7 mouse cellular contexts compared by ENCODE assay signal in the genomic region with DNA sequence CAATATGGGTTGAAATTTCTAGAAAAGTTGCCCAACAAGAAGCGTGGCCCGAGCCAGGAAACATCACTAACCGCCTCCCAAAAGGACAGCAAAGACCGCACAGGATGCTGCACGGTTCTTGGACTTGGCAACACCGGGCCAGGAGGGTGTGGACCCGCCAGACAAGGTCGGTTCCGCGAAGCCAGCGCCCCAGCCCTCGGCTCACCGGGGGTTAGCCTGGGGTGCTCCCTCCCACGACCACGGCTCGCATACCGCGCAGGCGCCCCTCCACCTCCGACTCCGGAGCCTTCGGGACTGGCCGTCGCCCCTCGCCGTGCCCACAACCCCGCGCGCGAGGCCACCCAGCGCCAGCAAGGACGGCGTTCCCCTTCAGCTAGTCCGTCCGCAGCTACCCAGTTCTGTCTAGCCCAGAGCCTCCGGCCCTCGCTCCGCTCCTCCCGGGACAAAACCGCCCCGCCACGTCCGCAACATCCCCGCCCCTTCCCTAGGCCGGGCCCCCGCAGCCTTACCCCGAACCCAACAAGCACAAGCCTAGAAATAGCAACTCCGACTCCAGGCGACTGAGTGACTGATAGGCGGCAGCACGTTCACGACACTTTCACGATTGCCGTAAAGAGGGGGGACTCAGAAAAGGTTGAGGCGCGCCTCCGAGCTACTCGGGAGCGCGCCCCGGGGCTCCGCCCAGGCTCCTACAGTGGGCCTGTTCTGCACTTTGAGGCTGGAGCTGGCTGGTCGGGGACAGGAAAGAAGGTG. TPM values are rescaled to one million over a fixed set of nuclear protein-coding genes. Genes with fewer than 3 reads are reported as not detected.
DNase-seq lines count a peak whose midpoint lies in the region; ATAC-seq lines count a peak whose summit lies in the region.

A gene (plus strand): TSS at position 628 of the 753 bp plus-strand sequence.
A gene (minus strand): TSS at position 632 of the 753 bp plus-strand sequence.

- no peaks in the 10 kb centered on the region for H3K36me3 ChIP-seq in intestine, embryonic 15.5 days
- 0 out of 2 replicates have a peak, but pooled peaks cover 4% of the 10 kb centered on the region for H3K36me3 ChIP-seq in midbrain, embryonic 10.5 days

- under 1% methylated on average over 62 of the region's 63 CpGs for WGBS in intestine, embryonic 15.5 days
- 0% methylated on average over 63 of the region's 63 CpGs for WGBS in midbrain, embryonic 10.5 days

- no peaks in the 10 kb centered on the region for H3K27me3 ChIP-seq in intestine, embryonic 15.5 days (replicated peaks)
- H3K27me3 ChIP-seq in midbrain, embryonic 10.5 days (ENCODE audit: low read depth, poor library complexity, severe bottlenecking), result no peaks in the 10 kb centered on the region

- DNase-seq in adrenal gland, adult 2 months, result peak; percentile 94
- peak; percentile 88 for DNase-seq in embryo, embryonic 11.5 days (ENCODE audit: low read depth, low spot score)
- peak; percentile 81 to 86 for DNase-seq in gastrocnemius, postnatal 36 days
- DNase-seq in left cerebral cortex, postnatal 25 days (ENCODE audit: low spot score in 2 of 2), result peak; percentile 94 to 97
- peak; percentile 93 for DNase-seq in midbrain, embryonic 10.5 days (ENCODE audit: low spot score)
- peak; percentile 87 for DNase-seq in right cerebral cortex, postnatal 4 days

- H3K4me3 ChIP-seq in intestine, embryonic 15.5 days (replicated peaks), result peak within 1 kb of the TSS; percentile 88
- peak within 1 kb of the TSS; percentile 85 for H3K4me3 ChIP-seq in midbrain, embryonic 10.5 days

- H3K4me1 ChIP-seq in intestine, embryonic 15.5 days (replicated peaks), result 0 out of 2 replicates have a peak, but pooled peaks cover 2% of the 10 kb centered on the region
- peaks cover 24% of the 10 kb centered on the region for H3K4me1 ChIP-seq in midbrain, embryonic 10.5 days

- intact Hi-C loops in gastrocnemius, postnatal 36 days (cut with DNase I), result no loop called here
- intact Hi-C loops in left cerebral cortex, postnatal 25 days (cut with DNase I), result loop anchor here (1.0 kb wide), 1 partner anchor 175 kb away; no protein-coding TSS in a partner anchor

- H3K27ac ChIP-seq in intestine, embryonic 15.5 days, result peak within 1 kb of the TSS; percentile 98
- peak within 1 kb of the TSS; percentile 95 for H3K27ac ChIP-seq in midbrain, embryonic 10.5 days (replicated peaks)

- ATAC-seq in intestine, embryonic 15.5 days, result peak; percentile 95

- peak within 1 kb of the TSS; percentile 89 for H3K9ac ChIP-seq in intestine, embryonic 15.5 days

- no peaks in the 10 kb centered on the region for H3K9me3 ChIP-seq in intestine, embryonic 15.5 days
- no peaks in the 10 kb centered on the region for H3K9me3 ChIP-seq in midbrain, embryonic 10.5 days (replicated peaks)

- H3K4me2 ChIP-seq in intestine, embryonic 15.5 days (replicated peaks), result peak within 1 kb of the TSS; percentile 57

RNA-seq across cellular contexts. Expression of the first gene that starts in this region (rescaled TPM):
- 10 to 100 TPM; 91.8 to 98.6 TPM for total RNA-seq in adrenal gland, adult 2 months (2021)
- 8.3 and 9.5 TPM in 2 replicates for polyA plus RNA-seq in adrenal gland, adult 2 months (2012; rRNA removed)
- 10 to 100 TPM; 72.1 to 81.5 TPM for total RNA-seq in gastrocnemius, postnatal 36 days (2021)
- polyA plus RNA-seq in intestine, embryonic 15.5 days (2015; fragmentation: Nextera tagmentation; extraction: Ambion mirVana), result 104 TPM in 2 replicates
- 10 to 100 TPM; 35.7 to 37.3 TPM for total RNA-seq in left cerebral cortex, postnatal 25 days (2021)
- 41.5 and 46.4 TPM in 2 replicates for polyA plus RNA-seq in midbrain, embryonic 10.5 days (2016; fragmentation: Nextera tagmentation; extraction: Ambion mirVana)

RNA-seq across cellular contexts. Expression of the second gene that starts in this region (rescaled TPM):
- total RNA-seq in adrenal gland, adult 2 months (2021), result 10 to 100 TPM; 42.2 to 44.4 TPM
- polyA plus RNA-seq in adrenal gland, adult 2 months (2012; rRNA removed), result 3.6 and 4.9 TPM in 2 replicates
- total RNA-seq in gastrocnemius, postnatal 36 days (2021), result 10 to 100 TPM; 15.8 to 19.3 TPM
- polyA plus RNA-seq in intestine, embryonic 15.5 days (2015; fragmentation: Nextera tagmentation; extraction: Ambion mirVana), result 59.6 and 61.6 TPM in 2 replicates
- total RNA-seq in left cerebral cortex, postnatal 25 days (2021), result 10 to 100 TPM; 44.8 to 49.4 TPM
- 40.2 and 43.0 TPM in 2 replicates for polyA plus RNA-seq in midbrain, embryonic 10.5 days (2016; fragmentation: Nextera tagmentation; extraction: Ambion mirVana)

Comparison
In these comparisons a context has a peak if more than half of its experiments do, and no peak if none do; other contexts are left out.
1. Peak in every context shown above with its lines: DNase-seq, ATAC-seq, H3K4me3 ChIP-seq and H3K27ac ChIP-seq.